21 mouse cellular contexts compared by ENCODE assay signal in genomic region chr11:118375461-118375860, GRCm38 (mm10). TPM values are rescaled to one million over a fixed set of nuclear protein-coding genes. Genes with fewer than 3 reads are reported as not detected.
DNase-seq lines count a peak whose midpoint lies in the region; ATAC-seq and TF ChIP-seq lines count a peak whose summit lies in the region.
"Had no signal": no experiment of that assay in that cellular context is flagged by ENCODE, and none has a peak within 500 bp of the region (broad histone marks: within the 10 kb centered on the region; RNA-seq: fewer than 3 reads in every experiment).

No protein-coding gene starts in this region.

- H3K9ac ChIP-seq in heart, postnatal 0 days (replicated peaks; ENCODE audit: low read depth, low read length) = no peak overlapping the region
- no peak overlapping the region for H3K9ac ChIP-seq in midbrain, embryonic 11.5 days (ENCODE audit: low read length)
- H3K9ac ChIP-seq in midbrain, embryonic 15.5 days = no peak overlapping the region
- H3K9ac ChIP-seq: embryonic facial prominence, embryonic 12.5 days; embryonic facial prominence, embryonic 15.5 days; forebrain, postnatal 0 days; heart, embryonic 13.5 days; hindbrain, embryonic 13.5 days; intestine, embryonic 15.5 days had no signal

- no peak for TF ChIP-seq EP300 in heart, postnatal 0 days (IDR thresholded peaks at IDR 0.05; ENCODE audit: low read depth)

- no peaks in the 10 kb centered on the region for H3K36me3 ChIP-seq in heart, postnatal 0 days (replicated peaks; ENCODE audit: control insufficient read depth, insufficient read depth, low read length)
- no peaks in the 10 kb centered on the region for H3K36me3 ChIP-seq in midbrain, embryonic 11.5 days (ENCODE audit: control insufficient read depth, insufficient read depth, low read length)
- H3K36me3 ChIP-seq in midbrain, embryonic 15.5 days (replicated peaks) = no peaks in the 10 kb centered on the region
- H3K36me3 ChIP-seq: embryonic facial prominence, embryonic 12.5 days; embryonic facial prominence, embryonic 15.5 days; heart, embryonic 13.5 days; hindbrain, embryonic 10.5 days; hindbrain, embryonic 13.5 days; intestine, embryonic 15.5 days had no signal

- DNase-seq in gastrocnemius, adult 2 months = peak; percentile 6
- no peak for DNase-seq in gastrocnemius, postnatal 4 days (ENCODE audit: low spot score in 2 of 2)
- no peak for DNase-seq in heart, postnatal 0 days (ENCODE audit: low spot score)
- DNase-seq in heart, adult 8-10 months (ENCODE audit: low spot score) = no peak
- peak; percentile 66 for DNase-seq in midbrain, embryonic 11.5 days (ENCODE audit: low spot score, missing footprints)
- DNase-seq in urinary bladder, postnatal 14 days (ENCODE audit: low spot score) = peak; percentile 1
- DNase-seq in urinary bladder, adult 18-20 months (ENCODE audit: low spot score in 2 of 2) = no peak
- DNase-seq: cerebellum, adult 18-20 months; cerebellum, adult 9-11 months had no signal

- no peak overlapping the region for H3K4me2 ChIP-seq in heart, postnatal 0 days (ENCODE audit: low read depth, low read length)
- no peak overlapping the region for H3K4me2 ChIP-seq in midbrain, embryonic 11.5 days
- no peak overlapping the region for H3K4me2 ChIP-seq in midbrain, embryonic 15.5 days
- H3K4me2 ChIP-seq: embryonic facial prominence, embryonic 12.5 days; embryonic facial prominence, embryonic 15.5 days; heart, embryonic 13.5 days; hindbrain, embryonic 13.5 days; intestine, embryonic 15.5 days had no signal

- no peaks in the 10 kb centered on the region for H3K9me3 ChIP-seq in heart, postnatal 0 days (replicated peaks; ENCODE audit: control insufficient read depth, low read length)
- no peaks in the 10 kb centered on the region for H3K9me3 ChIP-seq in midbrain, embryonic 11.5 days (ENCODE audit: control insufficient read depth, low read length)
- H3K9me3 ChIP-seq in midbrain, embryonic 15.5 days = no peaks in the 10 kb centered on the region
- H3K9me3 ChIP-seq: embryonic facial prominence, embryonic 12.5 days; embryonic facial prominence, embryonic 15.5 days; heart, embryonic 13.5 days; hindbrain, embryonic 10.5 days; hindbrain, embryonic 13.5 days; intestine, embryonic 15.5 days had no signal

- intact Hi-C loops in gastrocnemius, adult 2 months (cut with DNase I) = loop anchor here (10.0 kb wide), 1 partner anchor 291 kb away; no protein-coding TSS in a partner anchor

- no peak for TF ChIP-seq CTCF in gastrocnemius, adult 2 months (IDR thresholded peaks at IDR 0.05)
- TF ChIP-seq CTCF in heart, postnatal 0 days (IDR thresholded peaks at IDR 0.05; ENCODE audit: low read depth) = no peak

- no peak overlapping the region for H3K4me3 ChIP-seq in gastrocnemius, adult 2 months
- H3K4me3 ChIP-seq in heart, postnatal 0 days (ENCODE audit: low read depth, low read length) = no peak overlapping the region
- no peak overlapping the region for H3K4me3 ChIP-seq in midbrain, embryonic 11.5 days (ENCODE audit: low read depth, low read length)
- H3K4me3 ChIP-seq in midbrain, embryonic 15.5 days = no peak overlapping the region
- H3K4me3 ChIP-seq: embryonic facial prominence, embryonic 12.5 days; embryonic facial prominence, embryonic 15.5 days; heart, adult 2 months; heart, embryonic 13.5 days; hindbrain, embryonic 10.5 days; hindbrain, embryonic 13.5 days; intestine, embryonic 15.5 days had no signal

- WGBS in heart, postnatal 0 days = 65% methylated on average over 8 of the region's 8 CpGs
- 85% methylated on average over 8 of the region's 8 CpGs for WGBS in midbrain, embryonic 11.5 days
- 83% methylated on average over 8 of the region's 8 CpGs for whole genome bisulfite sequencing in midbrain, embryonic 15.5 days

- 0 out of 2 replicates have a peak, but pooled peaks cover 8% of the 10 kb centered on the region for H3K4me1 ChIP-seq in heart, postnatal 0 days (ENCODE audit: control insufficient read depth, insufficient read depth)
- no peaks in the 10 kb centered on the region for H3K4me1 ChIP-seq in midbrain, embryonic 11.5 days (ENCODE audit: control insufficient read depth, insufficient read depth, low read length)
- peaks cover 6% of the 10 kb centered on the region for H3K4me1 ChIP-seq in midbrain, embryonic 15.5 days

- ATAC-seq in heart, postnatal 0 days (ENCODE audit: insufficient read depth, low read depth) = no peak
- no peak for ATAC-seq in midbrain, embryonic 11.5 days (ENCODE audit: low FRiP score)
- ATAC-seq in midbrain, embryonic 15.5 days (replicated peaks) = no peak
- ATAC-seq: hindbrain, embryonic 16.5 days; intestine, embryonic 15.5 days; Patski had no signal

- no peak overlapping the region for H3K27ac ChIP-seq in gastrocnemius, adult 2 months
- H3K27ac ChIP-seq in heart, postnatal 0 days (ENCODE audit: low read depth) = peak overlapping the region; percentile 27; the same call in 1 of the 2 replicates
- H3K27ac ChIP-seq in midbrain, embryonic 11.5 days (ENCODE audit: low read depth, low read length) = no peak overlapping the region
- H3K27ac ChIP-seq in midbrain, embryonic 15.5 days = no peak overlapping the region
- H3K27ac ChIP-seq: embryonic facial prominence, embryonic 12.5 days; embryonic facial prominence, embryonic 15.5 days; heart, adult 2 months; heart, embryonic 13.5 days; hindbrain, embryonic 10.5 days; hindbrain, embryonic 13.5 days; intestine, embryonic 15.5 days had no signal

- H3K27me3 ChIP-seq in heart, postnatal 0 days (ENCODE audit: control insufficient read depth, insufficient read depth, low read length) = no peaks in the 10 kb centered on the region
- H3K27me3 ChIP-seq in midbrain, embryonic 11.5 days (ENCODE audit: control insufficient read depth, insufficient read depth, low read length) = no peaks in the 10 kb centered on the region
- H3K27me3 ChIP-seq in midbrain, embryonic 15.5 days (replicated peaks) = no peaks in the 10 kb centered on the region
- H3K27me3 ChIP-seq: embryonic facial prominence, embryonic 12.5 days; embryonic facial prominence, embryonic 15.5 days; hindbrain, embryonic 13.5 days; intestine, embryonic 15.5 days; Patski had no signal

RNA-seq across cellular contexts. Expression of gene Timp2, which starts 19.9 kb away (rescaled TPM):
- 100 to 1,000 TPM in 1 of 2 experiments, 10 to 100 TPM in 1; 70.1 to 115 TPM for total RNA-seq in gastrocnemius, adult 2 months (2021)
- 100 to 1,000 TPM; 211 to 244 TPM for total RNA-seq in gastrocnemius, postnatal 4 days (2021)
- 77.5 and 78.5 TPM in 2 replicates for total RNA-seq in heart, postnatal 0 days (2014; rRNA removed; ENCODE audit: low replicate concordance)
- 61.9 and 65.5 TPM in 2 replicates for polyA plus RNA-seq in heart, postnatal 0 days (2015; fragmentation: Nextera tagmentation; extraction: Ambion mirVana)
- total RNA-seq in heart, adult 8-10 months (2022) = 10 to 100 TPM; 73.9 to 99.6 (median 87.5) TPM
- 40.1 and 42.8 TPM in 2 replicates for polyA plus RNA-seq in midbrain, embryonic 11.5 days (2014; fragmentation: Nextera tagmentation; extraction: Ambion mirVana)
- polyA plus RNA-seq in midbrain, embryonic 15.5 days (2015; fragmentation: Nextera tagmentation; extraction: Ambion mirVana) = 83.4 and 83.6 TPM in 2 replicates

RNA-seq across cellular contexts. Expression of gene Lgals3bp, which starts 26.4 kb away (rescaled TPM):
- total RNA-seq in gastrocnemius, adult 2 months (2021) = 10 to 100 TPM; 12.0 to 17.0 TPM
- total RNA-seq in gastrocnemius, postnatal 4 days (2021) = 10 to 100 TPM; 16.3 to 19.6 TPM
- 77.9 and 83.1 TPM in 2 replicates for total RNA-seq in heart, postnatal 0 days (2014; rRNA removed; ENCODE audit: low replicate concordance)
- polyA plus RNA-seq in heart, postnatal 0 days (2015; fragmentation: Nextera tagmentation; extraction: Ambion mirVana) = 27.6 and 28.6 TPM in 2 replicates
- total RNA-seq in heart, adult 8-10 months (2022) = 10 to 100 TPM; 19.7 to 25.8 (median 23.3) TPM
- 1.7 and 1.8 TPM in 2 replicates for polyA plus RNA-seq in midbrain, embryonic 11.5 days (2014; fragmentation: Nextera tagmentation; extraction: Ambion mirVana)
- polyA plus RNA-seq in midbrain, embryonic 15.5 days (2015; fragmentation: Nextera tagmentation; extraction: Ambion mirVana) = 5.1 and 6.7 TPM in 2 replicates

RNA-seq across cellular contexts. Expression of gene Cep295nl, which starts 33.2 kb away (rescaled TPM):
- 1 to 10 TPM; 1.0 to 1.1 TPM for total RNA-seq in gastrocnemius, adult 2 months (2021)
- 1 to 10 TPM; 3.2 to 4.3 TPM for total RNA-seq in gastrocnemius, postnatal 4 days (2021)
- total RNA-seq in heart, postnatal 0 days (2014; rRNA removed; ENCODE audit: low replicate concordance) = not detected in 2 replicates
- 0.19 and 0.31 TPM in 2 replicates for polyA plus RNA-seq in heart, postnatal 0 days (2015; fragmentation: Nextera tagmentation; extraction: Ambion mirVana)
- 1 to 10 TPM in 1 of 4 experiments, under 1 TPM in 3; 0.82 to 1.0 (median 0.88) TPM for total RNA-seq in heart, adult 8-10 months (2022)
- 0.23 and 0.40 TPM in 2 replicates for polyA plus RNA-seq in midbrain, embryonic 11.5 days (2014; fragmentation: Nextera tagmentation; extraction: Ambion mirVana)
- 0.09 and 0.27 TPM in 2 replicates for polyA plus RNA-seq in midbrain, embryonic 15.5 days (2015; fragmentation: Nextera tagmentation; extraction: Ambion mirVana)
- total RNA-seq: common myeloid progenitor, adult 5-6 weeks had no signal

RNA-seq across cellular contexts. Expression of gene Cant1, which starts 43.4 kb away (rescaled TPM):
- 10 to 100 TPM; 10.7 to 11.6 TPM for total RNA-seq in gastrocnemius, adult 2 months (2021)
- 10 to 100 TPM; 20.1 to 20.7 TPM for total RNA-seq in gastrocnemius, postnatal 4 days (2021)
- total RNA-seq in heart, postnatal 0 days (2014; rRNA removed; ENCODE audit: low replicate concordance) = 28.3 and 35.5 TPM in 2 replicates
- polyA plus RNA-seq in heart, postnatal 0 days (2015; fragmentation: Nextera tagmentation; extraction: Ambion mirVana) = 10.4 and 12.6 TPM in 2 replicates
- total RNA-seq in heart, adult 8-10 months (2022) = 10 to 100 TPM; 16.4 to 19.2 (median 16.8) TPM
- 19.4 and 21.7 TPM in 2 replicates for polyA plus RNA-seq in midbrain, embryonic 11.5 days (2014; fragmentation: Nextera tagmentation; extraction: Ambion mirVana)
- 30.6 and 35.1 TPM in 2 replicates for polyA plus RNA-seq in midbrain, embryonic 15.5 days (2015; fragmentation: Nextera tagmentation; extraction: Ambion mirVana)

RNA-seq across cellular contexts. Expression of gene C1qtnf1, which starts 52.5 kb away (rescaled TPM):
- total RNA-seq in gastrocnemius, adult 2 months (2021) = 10 to 100 TPM in 1 of 2 experiments, 1 to 10 TPM in 1; 7.9 to 12.6 TPM
- 10 to 100 TPM; 33.2 to 37.6 TPM for total RNA-seq in gastrocnemius, postnatal 4 days (2021)
- total RNA-seq in heart, postnatal 0 days (2014; rRNA removed; ENCODE audit: low replicate concordance) = 5.8 and 12.6 TPM in 2 replicates
- polyA plus RNA-seq in heart, postnatal 0 days (2015; fragmentation: Nextera tagmentation; extraction: Ambion mirVana) = 7.8 and 8.3 TPM in 2 replicates
- 10 to 100 TPM; 13.5 to 15.3 (median 13.8) TPM for total RNA-seq in heart, adult 8-10 months (2022)
- 1.7 and 2.6 TPM in 2 replicates for polyA plus RNA-seq in midbrain, embryonic 11.5 days (2014; fragmentation: Nextera tagmentation; extraction: Ambion mirVana)
- polyA plus RNA-seq in midbrain, embryonic 15.5 days (2015; fragmentation: Nextera tagmentation; extraction: Ambion mirVana) = 4.2 and 4.3 TPM in 2 replicates
- total RNA-seq: common myeloid progenitor, adult 5-6 weeks had no signal

Comparison
In these comparisons a context has a peak if more than half of its experiments do, and no peak if none do; other contexts are left out.
1. DNase-seq: peak in gastrocnemius, adult 2 months (single experiment), midbrain, embryonic 11.5 days (single experiment) and urinary bladder, postnatal 14 days (single experiment); none in gastrocnemius, postnatal 4 days (0 of 2), heart, postnatal 0 days (single experiment), heart, adult 8-10 months (single experiment) and urinary bladder, adult 18-20 months (0 of 2).